Mouse (Mus musculus): ENCODE measurements at regions not wholly inside any gene's neighbourhood (a gene's known extent, or its start where the extent isn't known, plus 50 kb on each side); places are given as distances from the start of the nearest gene placed in this dataset.

DNA sequence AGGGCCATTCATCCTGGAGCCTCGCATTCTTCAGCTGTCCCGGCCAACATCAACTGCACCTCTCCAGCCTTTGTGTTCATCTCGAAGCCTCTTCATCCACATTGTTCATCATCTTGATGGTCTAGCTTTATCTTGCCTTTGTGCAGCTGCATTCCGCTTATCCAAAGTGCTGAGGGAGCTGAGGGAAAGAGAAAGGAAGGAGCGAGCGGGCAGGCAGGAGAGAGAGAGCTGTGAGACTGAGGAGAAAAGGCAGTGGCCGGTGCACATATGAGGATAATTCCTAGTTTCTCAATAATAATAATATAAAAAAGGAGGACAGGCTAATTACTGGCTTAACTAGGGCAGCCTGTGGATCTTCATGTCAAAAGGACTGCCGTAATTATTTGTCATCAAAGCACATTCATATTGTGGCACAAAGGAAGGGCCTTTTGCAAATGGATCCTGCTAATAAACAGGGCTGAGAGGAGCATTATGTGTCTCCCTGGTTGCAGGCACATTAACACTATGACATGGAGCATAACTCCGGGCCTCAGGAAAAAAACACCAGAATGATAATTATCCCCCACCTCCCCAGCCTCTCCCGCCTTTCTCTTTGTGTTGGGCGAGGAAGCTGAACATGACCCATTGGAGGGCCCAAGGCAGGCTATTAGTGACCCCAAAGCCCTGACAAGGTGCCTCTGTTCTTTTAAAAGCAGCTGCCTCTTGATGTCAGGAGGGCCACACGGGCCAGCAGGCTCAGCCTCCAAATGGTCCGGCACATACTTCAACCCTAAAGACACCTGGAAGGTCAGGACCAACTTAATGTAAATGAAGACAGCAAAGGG lies 751.9 kb downstream of the Bcl11a start:
- Histone ChIP-seq H3K9me3 (ENCODE audit: low read length) (no peaks in the 10 kb centered on the region), H3K27me3 (ENCODE audit: insufficient read depth, low read length) (no peaks in the 10 kb centered on the region), H3K36me3 (ENCODE audit: insufficient read depth, low read length) (no peaks in the 10 kb centered on the region), H3K4me3 (replicated peaks; ENCODE audit: low read length) (no peak overlapping the region), H3K4me1 (replicated peaks; ENCODE audit: low read depth, low read length) (no peaks in the 10 kb centered on the region)
- TF ChIP-seq CTCF (conservative IDR thresholded peaks at IDR 0.05; ENCODE audit: low read length): no peak
- TF ChIP-seq NANOG (IDR thresholded peaks at IDR 0.05; ENCODE audit: borderline replicate concordance, low read length): no peak
- no peak for TF ChIP-seq POU5F1 (IDR thresholded peaks at IDR 0.05; ENCODE audit: borderline replicate concordance, low read length)

- no peak overlapping the region for H3K4me3 ChIP-seq (replicated peaks; ENCODE audit: low read length)
- no peaks in the 10 kb centered on the region for H3K4me1 ChIP-seq (replicated peaks; ENCODE audit: low read depth, low read length)
- H3K27me3 ChIP-seq (ENCODE audit: insufficient read depth, low read length): no peaks in the 10 kb centered on the region
- no peak for TF ChIP-seq NANOG (IDR thresholded peaks at IDR 0.05; ENCODE audit: borderline replicate concordance, low read length)
- TF ChIP-seq POU5F1 (IDR thresholded peaks at IDR 0.05; ENCODE audit: borderline replicate concordance, low read length): no peak
- TF ChIP-seq CTCF (conservative IDR thresholded peaks at IDR 0.05; ENCODE audit: low read length): no peak
- H3K9me3 ChIP-seq (ENCODE audit: low read length): no peaks in the 10 kb centered on the region
- H3K36me3 ChIP-seq (ENCODE audit: insufficient read depth, low read length): no peaks in the 10 kb centered on the region
Measured at GRCm38 (mm10) chr11:24830484-24830883, 752.6 kb downstream of the Bcl11a start.

DNA sequence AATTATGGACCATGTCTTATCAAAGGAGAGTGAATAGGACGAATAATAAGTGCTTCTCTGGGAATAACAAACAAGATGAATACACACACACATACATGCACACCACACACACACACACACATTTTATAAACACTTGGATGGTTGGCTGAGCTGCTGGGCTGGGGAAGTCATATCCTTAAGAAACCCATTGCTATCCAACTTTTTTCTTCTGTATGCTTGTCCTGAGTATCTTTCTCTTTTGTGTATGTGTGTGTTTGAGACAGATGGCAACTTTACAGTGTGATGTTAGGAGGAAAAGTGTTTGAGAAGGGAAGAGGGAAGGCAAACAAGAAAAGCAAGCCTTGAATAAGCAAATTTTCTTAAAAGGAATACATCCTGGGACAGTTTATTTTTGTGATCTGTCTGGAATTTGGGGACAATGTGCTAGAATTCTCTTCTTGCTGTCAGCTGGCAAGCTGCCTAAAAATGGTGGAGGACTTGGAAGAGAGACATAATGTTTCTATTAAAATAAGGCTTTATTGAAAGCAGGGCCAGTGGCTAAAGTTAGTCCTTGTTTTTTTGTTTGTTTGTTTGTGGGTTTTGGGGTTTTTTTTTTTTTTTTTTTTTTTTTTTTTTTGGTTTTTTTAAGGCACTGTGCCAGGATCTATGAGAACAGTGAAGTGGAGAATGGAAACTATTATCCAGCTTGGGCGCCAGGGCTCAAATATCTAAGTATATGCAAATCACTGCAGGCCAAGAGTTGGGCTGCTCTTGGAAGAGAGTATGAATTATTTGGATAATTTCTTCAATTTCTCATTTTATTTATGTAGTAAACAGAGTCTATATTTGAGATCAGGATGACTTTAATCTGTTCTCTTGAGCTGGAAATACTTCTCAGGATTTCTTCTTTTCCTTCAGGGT lies 766.2 kb downstream of the Bcl11a start:
- no peaks in the 10 kb centered on the region for H3K4me1 ChIP-seq (replicated peaks; ENCODE audit: low read depth, low read length)
- no peaks in the 10 kb centered on the region for H3K27me3 ChIP-seq (ENCODE audit: insufficient read depth, low read length)
- TF ChIP-seq NANOG (IDR thresholded peaks at IDR 0.05; ENCODE audit: borderline replicate concordance, low read length) (no peak), POU5F1 (IDR thresholded peaks at IDR 0.05; ENCODE audit: borderline replicate concordance, low read length) (no peak), CTCF (conservative IDR thresholded peaks at IDR 0.05; ENCODE audit: low read length) (no peak)
- H3K36me3 ChIP-seq (ENCODE audit: insufficient read depth, low read length): no peaks in the 10 kb centered on the region
- no peak overlapping the region for H3K4me3 ChIP-seq (replicated peaks; ENCODE audit: low read length)
- no peaks in the 10 kb centered on the region for H3K9me3 ChIP-seq (ENCODE audit: low read length)

DNA sequence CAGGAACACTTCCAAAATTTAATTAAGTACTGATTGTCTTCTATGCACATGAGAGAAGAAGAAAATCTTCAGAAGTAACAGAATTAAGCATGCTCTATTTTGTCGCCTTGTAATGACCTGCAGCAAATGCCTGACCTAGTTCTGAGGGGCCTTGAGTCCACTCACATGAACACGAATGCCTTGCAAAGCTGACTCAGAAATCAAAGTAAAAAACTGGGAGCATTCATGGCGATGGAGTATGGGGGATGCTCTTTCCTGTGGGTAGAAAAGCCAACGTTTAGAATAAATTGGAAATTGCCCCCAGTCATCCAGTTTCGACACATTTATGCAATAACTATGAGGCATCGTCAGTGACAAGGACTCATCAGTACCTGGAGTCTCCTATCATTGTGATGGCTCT lies 779.1 kb downstream of the Bcl11a start:
- no peak overlapping the region for H3K4me3 ChIP-seq (replicated peaks; ENCODE audit: low read length)
- no peaks in the 10 kb centered on the region for H3K27me3 ChIP-seq (ENCODE audit: insufficient read depth, low read length)
- no peaks in the 10 kb centered on the region for H3K9me3 ChIP-seq (ENCODE audit: low read length)
- no peaks in the 10 kb centered on the region for H3K36me3 ChIP-seq (ENCODE audit: insufficient read depth, low read length)
- no peaks in the 10 kb centered on the region for H3K4me1 ChIP-seq (replicated peaks; ENCODE audit: low read depth, low read length)
- TF ChIP-seq POU5F1 (IDR thresholded peaks at IDR 0.05; ENCODE audit: borderline replicate concordance, low read length): no peak
- no peak for TF ChIP-seq CTCF (conservative IDR thresholded peaks at IDR 0.05; ENCODE audit: low read length)
- TF ChIP-seq NANOG (IDR thresholded peaks at IDR 0.05; ENCODE audit: borderline replicate concordance, low read length): no peak

DNA sequence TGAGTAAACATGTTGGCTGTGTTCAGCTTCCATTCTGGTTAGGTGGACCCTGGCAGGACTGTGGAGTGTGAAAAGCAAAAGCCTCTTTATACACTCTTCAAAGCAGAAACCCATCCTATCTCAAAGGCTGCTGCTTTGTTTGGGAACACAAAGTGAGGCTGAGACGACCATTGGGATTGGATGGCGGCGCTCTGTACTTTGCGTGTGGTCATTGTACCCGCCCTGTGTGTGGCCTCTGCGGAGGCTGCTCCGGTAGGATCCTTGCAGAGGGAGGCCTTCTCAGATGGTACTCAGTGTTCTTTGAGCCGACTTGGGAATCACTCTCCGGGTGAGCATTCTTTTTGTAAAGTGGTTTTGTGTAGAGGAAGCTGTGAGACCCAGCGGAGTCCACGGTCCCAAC lies 786.8 kb downstream of the Bcl11a start:
- no peak overlapping the region for H3K4me3 ChIP-seq (replicated peaks; ENCODE audit: low read length)
- H3K27me3 ChIP-seq (ENCODE audit: insufficient read depth, low read length): no peaks in the 10 kb centered on the region
- no peaks in the 10 kb centered on the region for H3K9me3 ChIP-seq (ENCODE audit: low read length)

DNA sequence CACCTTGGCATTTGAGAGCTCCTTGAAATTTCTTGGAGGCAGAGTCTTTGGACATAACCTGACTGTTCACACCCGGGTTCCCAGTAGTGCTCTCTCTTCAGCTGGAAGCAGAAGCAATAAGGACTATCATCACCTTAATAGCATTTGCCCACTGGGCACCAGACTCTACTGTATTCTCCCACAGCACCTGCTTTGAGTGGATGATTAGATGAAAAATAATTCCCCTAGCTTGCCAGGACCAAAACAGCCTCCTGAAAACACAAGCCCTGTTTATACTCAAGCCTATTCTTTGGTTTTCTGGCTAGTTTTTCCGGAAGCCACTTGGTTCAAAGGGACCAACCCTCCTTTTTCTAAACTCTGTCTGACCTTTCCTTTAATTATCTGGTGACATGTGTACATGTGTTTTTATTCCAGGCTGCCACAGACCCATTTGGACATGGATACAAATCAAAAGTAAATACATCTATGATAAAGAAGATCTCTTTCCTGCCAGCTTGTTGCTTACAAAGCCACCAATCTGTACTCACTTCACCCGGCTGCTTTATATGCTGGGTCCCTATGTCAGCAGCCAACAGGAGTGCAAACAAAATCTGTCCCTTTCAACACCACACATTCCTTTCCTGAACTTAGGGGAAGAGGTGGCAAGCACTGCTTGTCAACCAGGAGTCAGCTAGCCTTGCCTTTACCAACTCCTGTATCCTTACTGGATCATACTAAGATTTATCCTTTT lies 787.4 kb downstream of the Bcl11a start:
- TF ChIP-seq CTCF (conservative IDR thresholded peaks at IDR 0.05; ENCODE audit: low read length) (no peak), NANOG (IDR thresholded peaks at IDR 0.05; ENCODE audit: borderline replicate concordance, low read length) (no peak), POU5F1 (IDR thresholded peaks at IDR 0.05; ENCODE audit: borderline replicate concordance, low read length) (no peak)
- H3K36me3 ChIP-seq (ENCODE audit: insufficient read depth, low read length): no peaks in the 10 kb centered on the region
- H3K9me3 ChIP-seq (ENCODE audit: low read length): no peaks in the 10 kb centered on the region
- H3K4me3 ChIP-seq (replicated peaks; ENCODE audit: low read length): no peak overlapping the region
- no peaks in the 10 kb centered on the region for H3K4me1 ChIP-seq (replicated peaks; ENCODE audit: low read depth, low read length)
- no peaks in the 10 kb centered on the region for H3K27me3 ChIP-seq (ENCODE audit: insufficient read depth, low read length)

More for the DNA sequence above, 786.8 kb downstream of the Bcl11a start:
- H3K4me1 ChIP-seq (replicated peaks; ENCODE audit: low read depth, low read length): no peaks in the 10 kb centered on the region
- H3K36me3 ChIP-seq (ENCODE audit: insufficient read depth, low read length): no peaks in the 10 kb centered on the region
- TF ChIP-seq NANOG (IDR thresholded peaks at IDR 0.05; ENCODE audit: borderline replicate concordance, low read length) (no peak), POU5F1 (IDR thresholded peaks at IDR 0.05; ENCODE audit: borderline replicate concordance, low read length) (no peak), CTCF (conservative IDR thresholded peaks at IDR 0.05; ENCODE audit: low read length) (no peak)

All from E14TG2a.4 (cell line).